Mouse (Mus musculus) right cerebral cortex, postnatal 36 days (tissue): Measurements from ENCODE around the gene Slc4a10.

Experiments used
- DNase-seq, 2 experiments: peaks; one replicate each; pipeline ENCODE4 v3.0.0; 2022; ENCODE audit warnings: low spot score in 2 of 2, mixed read lengths in 1 of 2

The Slc4a10 gene

GRCm38 (mm10) chr2:62278779-62279178, 232.5 kb downstream of the Slc4a10 start:
- no peak for DNase-seq

GRCm38 (mm10) chr2:62279777-62280176, 233.5 kb downstream of the Slc4a10 start:
- no peak for DNase-seq

- DNase-seq, result no peak
These were observed 238.8 kb downstream of the Slc4a10 start for GRCm38 (mm10) chr2:62285026-62285425.

GRCm38 (mm10) chr2:62285847-62286246, 239.6 kb downstream of the Slc4a10 start:
- DNase-seq, result no peak

GRCm38 (mm10) chr2:62287532-62287931, 241.3 kb downstream of the Slc4a10 start:
- DNase-seq, result no peak

- DNase-seq, result no peak
These were observed 247.6 kb downstream of the Slc4a10 start for GRCm38 (mm10) chr2:62293846-62294245.

- DNase-seq, result peak in 1 of 2 experiments; percentile 49
These were observed 255.5 kb downstream of the Slc4a10 start for GRCm38 (mm10) chr2:62301716-62302115.

GRCm38 (mm10) chr2:62306978-62307377, 260.7 kb downstream of the Slc4a10 start:
- no peak for DNase-seq

GRCm38 (mm10) chr2:62307477-62307876, 261.2 kb downstream of the Slc4a10 start:
- no peak for DNase-seq

- no peak for DNase-seq
These were observed 270.7 kb downstream of the Slc4a10 start for GRCm38 (mm10) chr2:62316930-62317329.

GRCm38 (mm10) chr2:62319489-62319888, 273.2 kb downstream of the Slc4a10 start:
- DNase-seq, result no peak

- no peak for DNase-seq
These were observed 276.9 kb downstream of the Slc4a10 start for GRCm38 (mm10) chr2:62323078-62323637.

GRCm38 (mm10) chr2:62325388-62325787, 279.1 kb downstream of the Slc4a10 start:
- no peak for DNase-seq

- no peak for DNase-seq
These were observed 285.7 kb downstream of the Slc4a10 start for GRCm38 (mm10) chr2:62331913-62332312.

GRCm38 (mm10) chr2:62332465-62332864, 286.2 kb downstream of the Slc4a10 start:
- DNase-seq, result no peak

GRCm38 (mm10) chr2:62334397-62335243, 288.4 kb downstream of the Slc4a10 start:
- no peak for DNase-seq

GRCm38 (mm10) chr2:62337086-62337485, 290.8 kb downstream of the Slc4a10 start:
- DNase-seq, result no peak

- no peak for DNase-seq
These were observed 293.1 kb downstream of the Slc4a10 start for GRCm38 (mm10) chr2:62339222-62339944.

- no peak for DNase-seq
These were observed 294.9 kb downstream of the Slc4a10 start for GRCm38 (mm10) chr2:62341061-62341733.

- peak in 1 of 2 experiments; percentile 45 for DNase-seq
These were observed 295.5 kb downstream of the Slc4a10 start for GRCm38 (mm10) chr2:62341734-62342128.

GRCm38 (mm10) chr2:62344367-62344766, 298.1 kb downstream of the Slc4a10 start:
- DNase-seq, result no peak

GRCm38 (mm10) chr2:62346771-62347170, 300.5 kb downstream of the Slc4a10 start:
- no peak for DNase-seq
